Mouse (Mus musculus): ENCODE results near the gene Mthfd1l. TPM values are rescaled to one million over a fixed set of nuclear protein-coding genes. Genes with fewer than 3 reads are reported as not detected.

Mthfd1l gene
- polyA plus RNA-seq, 1 experiment from 2014 or later = 5.2 TPM

DNA sequence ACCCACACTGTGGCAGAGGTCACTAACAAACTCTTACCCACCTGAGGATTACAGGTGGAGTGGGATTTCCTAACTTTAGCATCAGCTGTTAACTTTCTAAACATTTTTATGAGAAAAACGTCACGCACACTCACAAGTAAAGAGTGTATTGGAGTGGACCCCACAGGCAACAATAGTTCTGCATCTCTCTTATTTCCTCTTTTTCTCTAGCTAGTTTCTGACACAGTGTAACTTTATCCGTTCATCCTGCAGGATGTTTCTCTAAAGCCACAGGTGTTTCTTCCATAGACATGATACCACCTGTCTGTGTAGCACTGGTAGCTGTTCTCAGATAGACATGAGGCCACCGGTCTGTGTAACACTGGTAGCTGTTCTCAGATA lies 238.1 kb downstream of the Mthfd1l start:
- H3K9me3 ChIP-seq (replicated peaks) = no peaks in the 10 kb centered on the region
- no peak overlapping the region for H3K27ac ChIP-seq
- H3K4me2 ChIP-seq = no peak overlapping the region
- H3K27me3 ChIP-seq = no peaks in the 10 kb centered on the region
- no peaks in the 10 kb centered on the region for H3K36me3 ChIP-seq (ENCODE audit: poor library complexity, severe bottlenecking)
- H3K4me3 ChIP-seq = no peak overlapping the region
- no peaks in the 10 kb centered on the region for H3K4me1 ChIP-seq
- WGBS = 92% methylated on average over 4 of the region's 4 CpGs
- ATAC-seq = no peak
- H3K9ac ChIP-seq = no peak overlapping the region

Other genes starting within 250 kb of the Mthfd1l start
- gene Plekhg1, start 232.8 kb upstream of the Mthfd1l start, polyA plus RNA-seq (2015; fragmentation: Nextera tagmentation; extraction: Ambion mirVana) = 4.0 and 5.5 TPM in 2 replicates

All from forebrain, embryonic 13.5 days (tissue).